Mouse (Mus musculus) G1E (cell line): ENCODE data around the gene Pan2. TPM values are rescaled to one million over a fixed set of nuclear protein-coding genes. Genes with fewer than 3 reads are reported as not detected.

ENCODE experiments used
- ATAC-seq: 2 replicates; pipeline ENCODE4 v1.8.0; 2016; ENCODE audit warnings: mild to moderate bottlenecking; ENCODE audit not compliant: insufficient number of reproducible peaks, poor library complexity, low FRiP score, severe bottlenecking; ENCODE audit errors: extremely low read depth
- DNase-seq: peaks from one replicate; pipeline ENCODE4 v3.0.0; 2012; ENCODE audit warnings: low spot score
- H3K27me3 ChIP-seq: 2 replicates; pipeline ENCODE4 v1.6.1; 2012; ENCODE audit warnings: mild to moderate bottlenecking, low read length, inconsistent platforms; ENCODE audit not compliant: insufficient read depth
- H3K36me3 ChIP-seq: replicated peaks from 2 replicates; pipeline ENCODE3; 2012; ENCODE audit warnings: mild to moderate bottlenecking, inconsistent platforms
- H3K4me1 ChIP-seq: 2 replicates; pipeline ENCODE4 v1.6.1; 2012; ENCODE audit warnings: low read depth, low read length, inconsistent platforms, mixed read lengths; ENCODE audit not compliant: insufficient read depth
- H3K4me3 ChIP-seq: 2 replicates; pipeline ENCODE4 v1.5.1; 2012; ENCODE audit warnings: low read depth, mild to moderate bottlenecking, inconsistent platforms, low read length, moderate library complexity, mixed read lengths
- H3K9me3 ChIP-seq: replicated peaks from 2 replicates; pipeline ENCODE4 v1.6.1; 2012; ENCODE audit warnings: inconsistent platforms
- CTCF ChIP-seq: IDR thresholded peaks from 2 replicates; pipeline ENCODE4 v1.5.1; 2012; ENCODE audit warnings: low read depth, low read length, inconsistent platforms, mixed read lengths
- GATA1 ChIP-seq: IDR thresholded peaks from 2 replicates; pipeline ENCODE4 v1.6.1; 2012; ENCODE audit warnings: borderline replicate concordance, low read length, inconsistent platforms, mixed read lengths
- GATA2 ChIP-seq: IDR thresholded peaks from 2 replicates; pipeline ENCODE4 v1.6.1; 2012; ENCODE audit warnings: low read depth, low read length, inconsistent platforms, borderline replicate concordance
- POLR2AphosphoS5 ChIP-seq: IDR thresholded peaks from 2 replicates; pipeline ENCODE4 v1.6.1; 2012; ENCODE audit warnings: low read depth, low read length, inconsistent platforms; ENCODE audit not compliant: insufficient replicate concordance
- TAL1 ChIP-seq: conservative IDR thresholded peaks from 2 replicates; pipeline ENCODE4 v1.6.1; 2012; ENCODE audit warnings: low read depth, low read length, inconsistent platforms, mixed read lengths
- polyA plus RNA-seq: library from polyadenylated mRNA; stranded (reverse); fragments of >175 nt; gene quantifications from 2 replicates; pipeline ENCODE4 v1.2.3, GENCODE M21; 2012
- total RNA-seq, 2 experiments: library from RNA; stranded (forward) in 1 of 2; stranded (reverse) in 1 of 2; fragments of 200-1000 nt in 1 of 2; fragments of >200 nt in 1 of 2; fragmentation: Nextera tagmentation in 1 of 2; gene quantifications; 2 replicates each; pipeline ENCODE4 v1.2.3; 2014 to 2017

Gene Pan2
- total and polyA plus RNA-seq, 3 experiments: 3.6 to 30.2 (median 13.8) TPM

- H3K9me3 ChIP-seq: no peaks in the 10 kb centered on the region
- no peak for ATAC-seq
- H3K4me3 ChIP-seq: no peak within 1 kb of the TSS
- TF ChIP-seq TAL1: no peak
- TF ChIP-seq CTCF: no peak
- no peak for TF ChIP-seq GATA1
- no peak for TF ChIP-seq POLR2AphosphoS5
- TF ChIP-seq GATA2: no peak
- no peak for DNase-seq
- H3K27me3 ChIP-seq: peaks cover 25% of the 10 kb centered on the region
- no peaks in the 10 kb centered on the region for H3K36me3 ChIP-seq
- H3K4me1 ChIP-seq: peaks cover 27% of the 10 kb centered on the region
These were observed 4.4 kb upstream of the Pan2 start, which contains the start of gene Il23a for GRCm38 (mm10) chr10:128298702-128299171. Gene Il23a (minus strand): TSS chr10:128298752.

- DNase-seq (no peak), ATAC-seq (no peak)
- no peak for TF ChIP-seq TAL1
- TF ChIP-seq CTCF: no peak
- no peak for TF ChIP-seq GATA1
- TF ChIP-seq GATA2: no peak
- TF ChIP-seq POLR2AphosphoS5: no peak
- peaks cover 14% of the 10 kb centered on the region for H3K27me3 ChIP-seq
- H3K4me1 ChIP-seq: peaks cover 37% of the 10 kb centered on the region
- no peaks in the 10 kb centered on the region for H3K9me3 ChIP-seq
- peaks cover 29% of the 10 kb centered on the region for H3K36me3 ChIP-seq
- peak overlapping the region; percentile 75 for H3K4me3 ChIP-seq
These were observed 778 bp upstream of the Pan2 start for GRCm38 (mm10) chr10:128302357-128302756.

- Histone ChIP-seq H3K27me3 (peaks cover 10% of the 10 kb centered on the region), H3K4me1 (peaks cover 36% of the 10 kb centered on the region), H3K36me3 (peaks cover 31% of the 10 kb centered on the region), H3K4me3 (peak overlapping the region; percentile 75), H3K9me3 (no peaks in the 10 kb centered on the region)
- no peak for TF ChIP-seq POLR2AphosphoS5
- no peak for TF ChIP-seq TAL1
- no peak for TF ChIP-seq CTCF
- TF ChIP-seq GATA2: no peak
- TF ChIP-seq GATA1: no peak
- ATAC-seq (no peak), DNase-seq (no peak)
These were observed 380 bp upstream of the Pan2 start for GRCm38 (mm10) chr10:128302785-128303125.

- Histone ChIP-seq H3K4me1 (peaks cover 5% of the 10 kb centered on the region), H3K4me3 (no peak overlapping the region), H3K27me3 (no peaks in the 10 kb centered on the region), H3K36me3 (peaks cover 84% of the 10 kb centered on the region), H3K9me3 (no peaks in the 10 kb centered on the region)
- TF ChIP-seq POLR2AphosphoS5 (no peak), GATA1 (no peak), CTCF (no peak), GATA2 (no peak), TAL1 (no peak)
- ATAC-seq: no peak
- no peak for DNase-seq
These were observed 6.5 kb downstream of the Pan2 start for GRCm38 (mm10) chr10:128309654-128310053.

- peaks cover 85% of the 10 kb centered on the region for H3K36me3 ChIP-seq
- no peak for DNase-seq
- H3K4me1 ChIP-seq: peaks cover 7% of the 10 kb centered on the region
- H3K4me3 ChIP-seq: no peak overlapping the region
- no peaks in the 10 kb centered on the region for H3K9me3 ChIP-seq
- no peak for ATAC-seq
- no peaks in the 10 kb centered on the region for H3K27me3 ChIP-seq
- no peak for TF ChIP-seq CTCF
- no peak for TF ChIP-seq GATA1
- no peak for TF ChIP-seq POLR2AphosphoS5
- no peak for TF ChIP-seq GATA2
- TF ChIP-seq TAL1: no peak
These were observed 7.0 kb downstream of the Pan2 start for GRCm38 (mm10) chr10:128310177-128310576.

- no peak for ATAC-seq
- Histone ChIP-seq H3K27me3 (no peaks in the 10 kb centered on the region), H3K9me3 (no peaks in the 10 kb centered on the region), H3K36me3 (peaks cover 86% of the 10 kb centered on the region), H3K4me1 (peaks cover 10% of the 10 kb centered on the region), H3K4me3 (no peak overlapping the region)
- no peak for DNase-seq
- TF ChIP-seq POLR2AphosphoS5 (no peak), GATA2 (no peak), CTCF (no peak), GATA1 (no peak), TAL1 (no peak)
These were observed 7.8 kb downstream of the Pan2 start for GRCm38 (mm10) chr10:128310902-128311301.
